Mouse (Mus musculus) erythroblast, adult 5-6 weeks (primary cell): ENCODE results near the gene Taf1d. TPM values are rescaled to one million over a fixed set of nuclear protein-coding genes. Genes with fewer than 3 reads are reported as not detected.

ENCODE experiments used
- total RNA-seq, 2 experiments: library from RNA; stranded (forward) in 1 of 2; stranded (reverse) in 1 of 2; fragments of 150-400 nt in 1 of 2; fragments of 200-764, 138-1000 nt in 1 of 2; gene quantifications; 2 replicates each; pipeline versions ENCODE4 v1.2.3 to v1.2.4; 2015 to 2017; ENCODE audit warnings: low replicate concordance in 2 of 2

The Taf1d gene
- total RNA-seq, 2 experiments from 2014 or later: 92.0 to 429 TPM

Other genes with a start within 250 kb of the Taf1d start
- not detected in 2 replicates for gene Hephl1, start 194.1 kb upstream of the Taf1d start, total RNA-seq (2015; ENCODE audit: low replicate concordance)
- gene Hephl1, start 194.1 kb upstream of the Taf1d start, total RNA-seq (2017; ENCODE audit: low replicate concordance): not detected in 2 replicates
- not detected in 2 replicates for gene Vstm5, start 67.2 kb upstream of the Taf1d start, total RNA-seq (2015; ENCODE audit: low replicate concordance)
- 1.1 TPM in 1 of 2 replicates, not detected in the other for gene Vstm5, start 67.2 kb upstream of the Taf1d start, total RNA-seq (2017; ENCODE audit: low replicate concordance)
- 13.4 and 16.9 TPM in 2 replicates for gene Med17, start 26.3 kb upstream of the Taf1d start, total RNA-seq (2015; ENCODE audit: low replicate concordance)
- gene Med17, start 26.3 kb upstream of the Taf1d start, total RNA-seq (2017; ENCODE audit: low replicate concordance): 7.4 and 18.5 TPM in 2 replicates
- 2.7 and 3.8 TPM in 2 replicates for gene 4931406C07Rik, start 234 bp downstream of the Taf1d start, total RNA-seq (2015; ENCODE audit: low replicate concordance)
- gene 4931406C07Rik, start 234 bp downstream of the Taf1d start, total RNA-seq (2017; ENCODE audit: low replicate concordance): 0.94 and 2.6 TPM in 2 replicates
- gene Cep295, start 51.6 kb downstream of the Taf1d start, total RNA-seq (2015; ENCODE audit: low replicate concordance): 21.1 and 63.0 TPM in 2 replicates
- gene Cep295, start 51.6 kb downstream of the Taf1d start, total RNA-seq (2017; ENCODE audit: low replicate concordance): 29.1 and 32.1 TPM in 2 replicates
- gene Smco4, start 187.2 kb downstream of the Taf1d start, total RNA-seq (2015; ENCODE audit: low replicate concordance): 7.1 TPM in 1 of 2 replicates, not detected in the other
- gene Smco4, start 187.2 kb downstream of the Taf1d start, total RNA-seq (2017; ENCODE audit: low replicate concordance): 2.5 TPM in 1 of 2 replicates, not detected in the other